Mouse (Mus musculus) hindbrain, embryonic 14.5 days (tissue): ENCODE results near the gene Bin2. TPM values are rescaled to one million over a fixed set of nuclear protein-coding genes. Genes with fewer than 3 reads are reported as not detected.

Experiments used
- ATAC-seq: fragments of 200-750 bp; cut with Nextera tagmentation; 2 replicates; pipeline ENCODE4 v1.8.0; 2017; ENCODE audit warnings: moderate number of reproducible peaks, mild to moderate bottlenecking, moderate TSS enrichment, moderate library complexity; ENCODE audit not compliant: low FRiP score
- DNase-seq: peaks from one replicate; pipeline ENCODE4 v3.0.0-alpha.2; 2015; ENCODE audit warnings: low spot score
- H3K27ac ChIP-seq: fragments of 300-500 bp; sonication (generic); 2 replicates; pipeline ENCODE4 v1.5.1; 2014; ENCODE audit warnings: mild to moderate bottlenecking, moderate library complexity
- H3K27me3 ChIP-seq: fragments of 300-500 bp; sonication (generic); 2 replicates; pipeline ENCODE4 v1.6.1; 2014; ENCODE audit warnings: mild to moderate bottlenecking, low read length, mixed read lengths; ENCODE audit not compliant: control insufficient read depth, insufficient read depth
- H3K36me3 ChIP-seq: fragments of 300-500 bp; sonication (generic); replicated peaks from 2 replicates; pipeline ENCODE4 v1.6.1; 2014; ENCODE audit not compliant: control insufficient read depth, insufficient read depth
- H3K4me1 ChIP-seq: fragments of 300-500 bp; sonication (generic); replicated peaks from 2 replicates; pipeline ENCODE4 v1.6.1; 2014; ENCODE audit warnings: antibody characterized with exemption, low read length, mixed read lengths; ENCODE audit not compliant: control insufficient read depth, insufficient read depth
- H3K4me2 ChIP-seq: fragments of 300-500 bp; sonication (generic); replicated peaks from 2 replicates; pipeline ENCODE4 v1.6.1; 2014; ENCODE audit warnings: mild to moderate bottlenecking, moderate library complexity
- H3K4me3 ChIP-seq: fragments of 300-500 bp; sonication (generic); replicated peaks from 2 replicates; pipeline ENCODE4 v1.5.1; 2014; ENCODE audit warnings: mild to moderate bottlenecking, low read length
- H3K9ac ChIP-seq: fragments of 300-500 bp; sonication (generic); 2 replicates; pipeline ENCODE4 v1.6.1; 2014
- H3K9me3 ChIP-seq: fragments of 300-500 bp; sonication (generic); 2 replicates; pipeline ENCODE4 v1.6.1; 2016; ENCODE audit warnings: low read length; ENCODE audit not compliant: control insufficient read depth
- WGBS: fragments of 180-500 bp; shearing (Covaris S2); extraction: QIAGEN DNeasy Blood & Tissue Kit; methylation state at CpG from one replicate; pipeline ENCODE4 v1.1.7; 2014; 5-methylcytosine and 5-hydroxymethylcytosine counted together
- polyA plus RNA-seq: library from polyadenylated mRNA; unstranded; fragments of >200 nt; fragmentation: Nextera tagmentation; extraction: Ambion mirVana; gene quantifications from 2 replicates; pipeline ENCODE4 v1.2.1, GENCODE M21; 2014

The Bin2 gene
- polyA plus RNA-seq = 1.1 and 2.2 TPM in 2 replicates

DNA sequence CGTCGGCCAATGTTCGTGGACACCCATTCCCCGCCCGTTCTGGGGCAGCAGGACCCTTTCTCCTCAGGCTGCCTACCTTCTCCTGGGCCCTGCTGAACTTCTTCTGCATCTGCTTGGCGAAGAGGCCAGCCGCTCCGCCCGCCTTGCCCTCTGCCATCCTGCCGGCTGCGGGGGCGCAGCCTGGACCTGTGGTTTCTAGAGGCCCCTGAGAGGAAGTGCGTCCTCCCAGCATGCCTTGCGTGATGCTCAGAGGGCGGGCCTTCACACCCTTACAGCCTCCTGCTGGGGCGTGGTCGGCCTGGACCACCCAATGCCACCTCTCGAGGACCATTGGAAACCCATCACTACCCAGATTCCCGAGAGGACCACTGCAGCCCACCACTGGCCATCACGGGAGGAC, at the start of gene Bin2:
Bin2 (minus strand) TSS at position 217 of the 400 bp plus-strand sequence.
- 89% methylated on average over 19 of the region's 20 CpGs for WGBS
- no peak for ATAC-seq

DNA sequence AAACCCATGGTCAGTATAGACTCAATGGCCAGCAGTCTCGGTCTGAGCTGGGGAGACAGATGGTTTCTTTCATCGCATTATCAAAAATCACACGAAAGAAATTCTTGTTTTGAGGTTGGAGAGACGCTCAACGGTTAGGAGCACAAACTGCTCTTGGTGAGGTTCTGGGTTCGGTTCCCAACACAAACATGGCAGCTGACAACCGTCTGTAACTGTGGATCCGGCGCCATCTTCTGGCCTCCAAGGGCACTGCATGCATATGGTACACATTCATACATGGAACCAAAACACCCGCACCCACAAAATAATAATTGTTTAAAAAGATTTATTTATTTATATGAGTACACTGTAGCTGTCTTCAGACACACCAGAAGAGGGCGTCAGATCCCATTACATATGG, 49.2 kb upstream of the Bin2 start:
- Histone ChIP-seq H3K4me3 (no peak overlapping the region), H3K4me2 (no peak overlapping the region), H3K36me3 (no peaks in the 10 kb centered on the region), H3K27me3 (no peaks in the 10 kb centered on the region), H3K27ac (no peak overlapping the region), H3K9ac (no peak overlapping the region), H3K4me1 (no peaks in the 10 kb centered on the region), H3K9me3 (no peaks in the 10 kb centered on the region)
- WGBS = 85% methylated on average over 11 of the region's 11 CpGs
- ATAC-seq (no peak), DNase-seq (no peak)

More for the DNA sequence above, at the start of gene Bin2:
- Histone ChIP-seq H3K36me3 (no peaks in the 10 kb centered on the region), H3K4me2 (no peak within 1 kb of the TSS), H3K27me3 (no peaks in the 10 kb centered on the region), H3K27ac (no peak within 1 kb of the TSS), H3K4me1 (no peaks in the 10 kb centered on the region), H3K9me3 (no peaks in the 10 kb centered on the region), H3K9ac (no peak within 1 kb of the TSS), H3K4me3 (no peak within 1 kb of the TSS)
- DNase-seq = no peak

DNA sequence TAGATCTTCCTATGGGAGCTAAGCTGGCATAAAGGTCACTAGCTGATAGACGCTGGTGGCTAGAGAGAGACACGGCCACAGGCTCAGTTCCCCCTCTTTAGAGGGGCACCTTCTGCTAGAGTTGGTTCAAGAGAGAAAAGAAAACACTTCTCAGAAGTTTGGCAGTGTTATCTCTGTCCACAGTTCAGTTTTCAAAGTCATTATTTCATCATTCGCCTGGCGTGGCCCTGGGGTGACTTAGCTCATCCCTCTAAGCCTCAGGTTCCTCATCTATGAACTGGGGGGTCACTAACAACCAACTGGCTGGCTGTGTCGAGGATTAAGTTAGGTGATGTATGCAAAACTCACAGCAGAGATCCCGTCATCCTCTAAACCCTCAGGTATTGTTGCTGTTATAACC, 48.6 kb upstream of the Bin2 start:
- Histone ChIP-seq H3K36me3 (no peaks in the 10 kb centered on the region), H3K27ac (no peak overlapping the region), H3K4me1 (no peaks in the 10 kb centered on the region), H3K9ac (no peak overlapping the region), H3K4me3 (no peak overlapping the region), H3K4me2 (no peak overlapping the region), H3K9me3 (no peaks in the 10 kb centered on the region), H3K27me3 (no peaks in the 10 kb centered on the region)
- no peak for DNase-seq
- WGBS = 86% methylated on average over 6 of the region's 6 CpGs
- no peak for ATAC-seq

DNA sequence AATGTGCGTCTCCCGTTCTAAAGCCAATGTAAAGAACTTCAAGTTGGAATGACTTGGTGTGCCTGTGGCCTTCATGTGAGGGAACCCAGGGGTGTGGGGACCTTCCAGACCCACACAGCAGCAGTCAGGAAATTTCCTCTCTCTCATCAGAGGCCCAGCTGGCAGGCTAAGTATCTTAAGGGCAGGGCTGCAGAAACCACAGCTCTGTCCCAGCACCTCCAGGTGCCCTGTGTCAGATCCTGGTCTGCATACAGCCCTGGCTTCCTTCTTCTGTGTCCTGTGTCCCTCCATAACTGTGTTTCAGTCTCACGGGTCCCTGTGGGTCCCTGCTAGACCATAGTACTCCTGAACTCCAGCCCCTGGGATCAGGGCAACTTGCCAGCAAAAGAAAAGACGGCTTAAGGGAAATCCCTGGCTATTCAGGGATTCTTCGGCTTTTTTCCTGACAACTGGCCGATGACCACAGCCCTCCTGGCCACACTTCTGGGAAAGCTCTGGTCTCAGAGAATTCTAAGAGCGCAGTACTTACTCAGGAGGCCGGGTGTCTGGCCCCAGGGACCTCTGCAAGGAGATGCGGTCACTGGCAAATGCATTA, 46.1 kb upstream of the Bin2 start:
- Histone ChIP-seq H3K27ac (no peak overlapping the region), H3K36me3 (no peaks in the 10 kb centered on the region), H3K27me3 (no peaks in the 10 kb centered on the region), H3K4me3 (no peak overlapping the region), H3K9ac (no peak overlapping the region), H3K4me2 (no peak overlapping the region), H3K4me1 (no peaks in the 10 kb centered on the region), H3K9me3 (no peaks in the 10 kb centered on the region)
- no peak for DNase-seq
- 67% methylated on average over 9 of the region's 9 CpGs for WGBS
- no peak for ATAC-seq

DNA sequence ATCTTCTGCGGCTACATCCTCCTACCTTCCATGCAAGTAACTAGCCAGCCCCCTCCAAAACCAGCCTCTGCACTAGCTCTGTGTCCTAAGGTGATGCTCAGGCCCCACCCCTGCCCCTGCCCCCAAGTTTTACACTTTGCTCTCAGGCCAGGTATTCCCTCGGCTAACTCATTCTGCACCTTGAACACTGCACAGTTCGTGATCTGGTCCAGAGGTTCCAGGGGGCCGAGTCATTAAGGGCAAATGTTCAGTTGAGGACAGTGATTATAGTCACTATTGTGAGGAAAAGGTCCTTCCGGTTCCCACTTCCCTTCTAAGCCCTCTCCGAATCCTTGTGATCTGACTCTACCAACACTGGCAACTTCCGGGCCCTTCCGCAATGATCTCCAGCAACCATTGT, 45.1 kb upstream of the Bin2 start:
- H3K27me3 ChIP-seq = no peaks in the 10 kb centered on the region
- DNase-seq (no peak), ATAC-seq (no peak)
- H3K4me1 ChIP-seq = no peaks in the 10 kb centered on the region
- no peak overlapping the region for H3K9ac ChIP-seq
- 92% methylated on average over 8 of the region's 8 CpGs for WGBS
- no peak overlapping the region for H3K4me2 ChIP-seq
- no peaks in the 10 kb centered on the region for H3K36me3 ChIP-seq
- H3K9me3 ChIP-seq = no peaks in the 10 kb centered on the region
- H3K4me3 ChIP-seq = no peak overlapping the region
- no peak overlapping the region for H3K27ac ChIP-seq

DNA sequence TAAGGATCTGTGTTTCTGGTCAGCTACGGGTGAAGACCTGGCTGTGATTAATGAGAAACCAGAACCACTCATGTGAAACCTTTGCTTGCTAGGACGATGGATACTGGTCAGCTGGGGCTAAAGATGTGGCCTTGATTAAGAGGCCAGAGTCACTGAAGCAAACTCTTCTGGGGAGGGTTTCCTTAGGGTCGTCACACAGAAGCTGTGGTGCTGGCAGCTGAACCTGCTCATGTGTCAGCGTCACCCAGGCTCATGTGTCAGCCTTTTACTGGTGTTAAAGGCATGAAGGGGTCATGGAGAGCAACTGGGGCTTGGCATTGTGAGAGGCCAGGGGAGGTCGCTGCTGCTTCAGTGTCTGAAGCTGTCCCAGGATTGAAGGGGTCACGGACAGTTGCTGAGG, 41.5 kb upstream of the Bin2 start:
- no peaks in the 10 kb centered on the region for H3K36me3 ChIP-seq
- ATAC-seq (no peak), DNase-seq (no peak)
- no peaks in the 10 kb centered on the region for H3K9me3 ChIP-seq
- no peak overlapping the region for H3K4me2 ChIP-seq
- WGBS = 52% methylated on average over 6 of the region's 6 CpGs
- no peaks in the 10 kb centered on the region for H3K4me1 ChIP-seq
- no peak overlapping the region for H3K27ac ChIP-seq
- H3K27me3 ChIP-seq = no peaks in the 10 kb centered on the region
- no peak overlapping the region for H3K9ac ChIP-seq
- H3K4me3 ChIP-seq = no peak overlapping the region

DNA sequence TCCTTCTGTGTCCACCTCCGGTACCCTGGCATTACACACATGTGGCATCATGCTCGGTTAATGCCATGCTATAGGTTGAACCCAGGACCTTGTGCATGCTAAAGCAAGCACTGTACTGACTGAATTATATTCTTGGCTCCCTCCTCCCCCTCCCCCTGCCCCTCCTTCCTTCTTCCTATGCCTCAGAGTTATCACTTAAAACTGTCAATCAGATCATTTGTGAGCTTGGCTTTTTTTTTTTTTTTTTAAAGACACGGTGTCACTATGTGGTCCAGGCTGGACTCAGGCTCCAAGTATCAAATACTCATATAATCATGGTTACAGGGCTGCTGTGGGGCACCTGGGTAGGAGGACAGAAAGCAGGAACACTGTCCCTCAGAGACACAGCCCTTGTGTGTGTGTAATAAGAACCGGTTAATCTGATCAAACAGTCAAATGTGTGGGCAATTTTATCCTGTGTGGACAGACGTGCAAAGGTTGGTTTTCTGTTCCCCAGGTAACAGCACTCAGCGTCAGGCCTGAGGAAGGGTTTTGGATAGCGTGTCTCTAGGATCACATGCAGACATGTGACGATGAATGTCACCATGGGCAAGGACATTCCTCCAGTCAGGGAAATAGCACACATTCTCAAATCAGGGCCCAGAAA, 39.2 kb upstream of the Bin2 start:
- WGBS = 83% methylated on average over 8 of the region's 8 CpGs
- no peaks in the 10 kb centered on the region for H3K36me3 ChIP-seq
- no peak overlapping the region for H3K4me2 ChIP-seq
- H3K9ac ChIP-seq = no peak overlapping the region
- H3K27me3 ChIP-seq = peaks cover 10% of the 10 kb centered on the region; the same call in 1 of the 2 replicates
- no peak for ATAC-seq
- H3K9me3 ChIP-seq = no peaks in the 10 kb centered on the region
- DNase-seq = no peak
- no peak overlapping the region for H3K4me3 ChIP-seq
- H3K27ac ChIP-seq = no peak overlapping the region
- 0 out of 2 replicates have a peak, but pooled peaks cover 5% of the 10 kb centered on the region for H3K4me1 ChIP-seq

DNA sequence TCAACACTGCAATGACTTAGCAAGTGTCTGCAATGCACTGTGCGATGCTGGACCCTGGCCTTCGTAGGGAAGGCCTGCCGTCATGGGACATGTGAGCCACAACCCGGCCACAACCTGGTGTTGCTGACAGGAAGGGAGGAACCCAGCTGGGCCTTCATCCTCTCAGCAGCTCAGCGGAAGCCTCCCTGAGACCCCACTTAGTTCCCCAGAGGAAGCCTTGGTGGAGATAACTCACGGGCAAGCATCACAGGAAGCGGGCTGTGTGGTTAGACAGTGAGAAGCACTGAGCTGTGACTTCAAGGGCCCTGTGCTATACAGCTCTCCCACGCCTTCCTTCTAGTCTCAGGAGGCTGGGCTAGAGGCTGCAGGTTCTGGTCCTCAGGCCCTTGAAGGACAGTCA, 36.9 kb upstream of the Bin2 start:
- H3K36me3 ChIP-seq = no peaks in the 10 kb centered on the region
- ATAC-seq (no peak), DNase-seq (no peak)
- no peak overlapping the region for H3K27ac ChIP-seq
- peaks cover 13% of the 10 kb centered on the region; the same call in 1 of the 2 replicates for H3K27me3 ChIP-seq
- H3K9ac ChIP-seq = no peak overlapping the region
- H3K9me3 ChIP-seq = no peaks in the 10 kb centered on the region
- WGBS = 75% methylated on average over 8 of the region's 8 CpGs
- H3K4me2 ChIP-seq = no peak overlapping the region
- no peak overlapping the region for H3K4me3 ChIP-seq
- 0 out of 2 replicates have a peak, but pooled peaks cover 5% of the 10 kb centered on the region for H3K4me1 ChIP-seq

DNA sequence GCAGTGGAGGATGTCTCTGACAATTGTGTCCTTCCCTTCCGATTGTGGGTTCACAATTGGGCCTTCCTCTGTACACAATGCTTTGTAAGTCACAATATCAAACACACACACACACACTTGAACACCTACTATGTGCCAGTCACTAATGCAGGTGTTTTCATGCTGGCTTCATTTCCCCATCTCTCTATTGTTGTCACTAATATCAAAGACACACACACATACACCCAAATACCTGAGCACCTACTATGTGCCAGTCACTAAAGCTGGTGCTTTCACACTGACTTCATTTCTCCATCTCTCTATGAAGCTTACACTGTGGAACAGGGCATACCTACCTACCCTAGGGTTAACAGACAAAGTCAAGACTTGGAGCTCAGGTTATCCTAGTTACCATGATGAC, 36.0 kb upstream of the Bin2 start:
- H3K9me3 ChIP-seq = no peaks in the 10 kb centered on the region
- DNase-seq (no peak), ATAC-seq (no peak)
- no peak overlapping the region for H3K4me2 ChIP-seq
- peaks cover 13% of the 10 kb centered on the region; the same call in 1 of the 2 replicates for H3K27me3 ChIP-seq
- 0 out of 2 replicates have a peak, but pooled peaks cover 5% of the 10 kb centered on the region for H3K4me1 ChIP-seq
- no peak overlapping the region for H3K9ac ChIP-seq
- H3K4me3 ChIP-seq = no peak overlapping the region
- H3K27ac ChIP-seq = no peak overlapping the region
- no peaks in the 10 kb centered on the region for H3K36me3 ChIP-seq
- 83% methylated on average over 1 of the region's 1 CpGs for WGBS
